Mouse (Mus musculus) B cell, adult 2 months (primary cell): Measurements from ENCODE around the gene Vash2.
"Not testable (repeated sequence)": the region's sequence is repeated elsewhere in the genome, so short reads cannot be mapped to it uniquely, and the experiment has no call there.

Source experiments
- DNase-seq, 2 experiments: peaks; one replicate each; pipeline ENCODE4 v3.0.0; 2022

The Vash2 gene

DNA sequence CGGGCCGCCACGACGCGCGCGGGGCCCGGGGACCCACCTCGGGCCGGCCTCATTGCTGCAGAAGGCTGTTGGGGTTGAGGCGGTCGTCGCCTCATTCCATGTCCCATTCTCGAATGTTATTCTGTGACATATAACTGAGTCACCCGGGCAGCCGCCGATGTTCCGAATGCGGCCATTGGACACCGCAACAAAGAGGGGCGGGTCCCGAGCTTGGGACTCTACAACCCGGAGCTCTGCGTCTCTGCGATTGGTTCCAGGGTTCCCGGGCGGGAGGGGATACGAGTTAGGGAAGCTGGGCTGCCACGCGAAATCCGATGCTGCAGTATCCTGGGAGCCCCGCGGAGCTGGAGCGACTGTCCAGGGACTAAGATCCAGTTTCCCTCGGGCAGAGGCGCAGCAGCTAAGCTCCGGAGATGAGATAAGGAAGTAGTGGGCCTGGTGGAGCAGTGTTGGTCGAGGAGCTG, at the start of gene Vash2:
Vash2 (minus strand) TSS at position 197 of the 464 bp plus-strand sequence.
- DNase-seq = peak; percentile 52 to 54

DNA sequence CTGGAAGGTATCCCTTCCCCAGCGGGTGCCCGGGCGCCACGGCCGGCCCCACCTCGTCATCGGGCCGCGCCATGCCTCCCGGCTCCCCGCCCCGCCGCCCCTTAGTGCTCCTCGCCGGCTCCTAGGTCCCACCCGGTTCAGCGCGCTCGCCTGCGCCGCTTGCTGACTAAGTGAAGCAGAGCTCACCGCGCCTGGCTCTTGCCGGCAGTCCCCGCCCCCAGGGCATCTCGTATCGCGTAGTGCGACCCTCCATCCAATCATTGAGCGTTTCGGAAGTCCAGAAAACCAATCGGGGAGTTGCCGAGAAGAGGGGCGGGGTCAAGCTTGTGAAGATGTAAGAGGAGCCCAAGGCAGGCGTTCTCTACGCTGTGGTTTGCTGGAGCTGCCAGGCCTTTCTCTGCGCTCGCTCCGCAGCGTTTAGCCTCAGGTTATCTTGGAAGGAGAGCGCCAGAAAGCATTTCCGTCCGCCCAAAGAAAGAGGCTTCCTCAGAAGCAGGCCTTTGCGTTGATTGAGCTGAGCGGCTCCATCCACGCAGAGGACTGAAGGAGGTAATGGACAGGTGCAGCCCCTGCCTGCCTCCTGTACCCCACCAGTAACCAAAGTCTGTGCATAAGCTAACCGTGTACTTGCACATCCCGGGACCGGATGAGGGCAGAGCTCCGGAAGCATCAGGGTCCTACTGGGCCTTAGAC, 47.1 kb upstream of the Vash2 start, which contains the start of gene Flvcr1:
Flvcr1 (minus strand) TSS at position 138 of the 693 bp plus-strand sequence.
- peak; percentile 96 to 97 for DNase-seq

DNA sequence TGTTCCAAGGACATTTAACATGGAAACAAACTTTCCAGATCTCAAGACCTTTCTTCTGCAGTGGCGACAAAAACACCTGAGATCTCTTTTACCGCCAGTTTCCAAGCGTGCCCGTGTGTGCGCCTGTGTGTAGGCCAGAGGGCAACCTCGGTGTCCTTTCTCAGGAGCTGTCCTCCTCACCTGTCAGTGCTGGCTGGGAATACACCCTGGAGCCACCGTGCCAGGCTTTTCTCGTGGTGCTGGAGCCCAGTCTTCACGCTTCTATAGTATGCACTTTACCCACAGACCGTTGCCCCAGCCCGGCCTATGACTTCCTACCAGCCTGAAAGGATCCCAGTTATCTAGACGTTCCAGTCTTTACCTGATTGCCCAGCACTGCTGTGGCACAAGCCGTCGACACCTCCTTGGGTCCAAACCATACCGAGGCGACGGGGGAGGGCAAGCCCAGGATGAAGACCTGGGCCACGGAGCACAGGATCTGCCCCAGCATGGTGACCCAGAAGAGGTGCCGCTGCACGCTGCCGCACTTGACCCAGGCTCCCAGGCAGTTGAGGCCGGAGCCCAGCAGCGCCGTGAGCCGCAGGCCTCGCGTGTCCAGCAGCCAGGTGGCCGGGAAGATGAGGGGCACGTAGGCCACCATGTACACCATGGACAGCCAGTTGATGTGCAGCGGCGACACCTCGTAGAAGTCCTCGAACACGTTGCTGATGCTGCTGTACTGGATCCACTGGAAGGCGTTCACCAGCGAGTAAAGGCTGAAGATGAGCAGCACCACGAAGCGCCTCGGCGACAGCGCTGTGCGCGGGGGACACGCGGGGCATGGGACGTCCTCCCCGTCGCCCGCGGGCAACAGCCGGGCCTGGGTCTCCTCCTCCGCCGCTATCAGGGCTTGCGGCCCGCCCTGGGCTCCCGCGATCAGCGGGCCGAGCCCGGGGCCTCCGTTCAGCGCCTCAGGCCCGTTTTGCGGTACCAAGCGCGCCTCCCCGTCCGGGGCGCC, 46.2 kb upstream of the Vash2 start:
- DNase-seq = no peak

- not testable (repeated sequence) for DNase-seq
Observed at GRCm38 (mm10) chr1:191023806-191024205, 44.7 kb upstream of the Vash2 start.

GRCm38 (mm10) chr1:191023140-191023539, 44.0 kb upstream of the Vash2 start:
- no peak for DNase-seq

DNA sequence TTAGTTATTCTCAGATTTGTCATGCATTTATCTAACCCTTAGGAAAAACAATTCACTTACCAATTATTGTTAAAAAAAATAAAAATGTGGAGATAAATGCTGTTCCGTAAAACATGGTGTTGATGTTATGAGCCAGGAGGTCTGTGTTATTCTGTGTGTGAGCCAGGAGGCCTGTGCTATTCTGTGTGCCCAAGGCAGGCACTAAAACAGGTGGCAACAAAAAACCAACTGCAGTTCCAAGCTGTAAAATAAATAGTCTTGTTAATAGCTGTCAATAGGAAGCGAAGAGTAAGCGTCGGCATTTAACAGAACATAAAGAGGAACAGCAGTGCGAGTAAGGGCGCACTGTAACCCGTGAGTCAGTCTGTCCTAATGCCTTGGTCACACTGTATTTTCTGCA, 41.9 kb upstream of the Vash2 start:
- no peak for DNase-seq

DNA sequence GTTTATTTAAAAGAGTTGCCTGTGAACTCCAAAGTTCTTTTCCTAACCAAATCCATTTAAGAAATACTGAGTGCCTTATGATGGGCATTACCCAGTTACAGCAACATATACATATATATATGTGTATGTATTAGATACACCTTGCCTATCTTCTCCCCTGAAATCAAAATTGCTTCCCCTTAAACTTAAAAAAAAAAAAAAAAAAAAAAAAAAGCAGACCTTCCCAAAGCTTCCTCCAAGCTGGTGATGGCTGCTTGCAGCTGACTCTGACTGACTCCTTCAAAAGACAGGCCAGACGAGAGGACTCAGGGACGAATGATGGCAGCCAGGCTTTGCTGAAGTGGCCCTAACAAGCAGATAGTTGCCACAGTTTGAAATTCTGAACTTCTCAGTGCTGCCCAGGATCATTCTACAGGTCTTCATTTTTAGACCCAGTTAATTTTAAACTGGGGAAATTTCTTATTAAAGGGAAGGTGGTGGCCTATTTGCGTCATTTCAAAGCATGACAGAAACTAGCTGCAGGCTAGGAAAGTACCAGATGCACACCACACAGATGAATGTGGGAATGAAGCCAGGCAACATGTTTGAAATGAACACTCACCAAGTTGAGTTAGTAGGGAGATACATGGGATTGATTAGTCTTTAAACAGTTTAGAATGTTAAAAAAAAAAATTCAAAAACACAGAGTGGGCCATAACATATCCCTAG, 41.3 kb upstream of the Vash2 start:
- DNase-seq = no peak

DNA sequence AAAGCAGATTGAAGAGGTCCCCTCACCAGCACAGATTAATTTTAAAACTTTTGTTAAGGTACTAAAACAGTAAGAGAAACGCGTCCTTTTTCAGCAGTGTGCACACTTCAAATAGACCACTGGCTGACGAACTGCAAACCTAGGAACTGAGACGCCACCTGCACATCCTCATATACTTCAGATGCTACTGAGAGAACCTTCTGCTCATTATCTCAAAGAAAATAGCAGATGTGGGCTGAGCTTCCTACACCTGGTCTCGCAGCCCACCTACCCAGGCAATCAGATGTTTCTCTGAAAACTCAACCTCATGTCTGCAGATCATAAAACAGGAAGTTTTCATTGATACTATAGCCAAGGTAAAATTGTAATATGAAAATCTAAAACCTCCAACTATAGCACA, 40.7 kb upstream of the Vash2 start:
- no peak for DNase-seq

- no peak for DNase-seq
Observed at GRCm38 (mm10) chr1:191014271-191014670, 35.2 kb upstream of the Vash2 start.

GRCm38 (mm10) chr1:191008707-191009106, 29.6 kb upstream of the Vash2 start:
- peak; percentile 22 to 28 for DNase-seq

- peak in 1 of 2 experiments; percentile 26 for DNase-seq
Observed at GRCm38 (mm10) chr1:191002201-191002600, 23.1 kb upstream of the Vash2 start.

GRCm38 (mm10) chr1:191000686-191001085, 21.6 kb upstream of the Vash2 start:
- no peak for DNase-seq

- DNase-seq = no peak
Observed at GRCm38 (mm10) chr1:190998027-190998426, 18.9 kb upstream of the Vash2 start.

DNA sequence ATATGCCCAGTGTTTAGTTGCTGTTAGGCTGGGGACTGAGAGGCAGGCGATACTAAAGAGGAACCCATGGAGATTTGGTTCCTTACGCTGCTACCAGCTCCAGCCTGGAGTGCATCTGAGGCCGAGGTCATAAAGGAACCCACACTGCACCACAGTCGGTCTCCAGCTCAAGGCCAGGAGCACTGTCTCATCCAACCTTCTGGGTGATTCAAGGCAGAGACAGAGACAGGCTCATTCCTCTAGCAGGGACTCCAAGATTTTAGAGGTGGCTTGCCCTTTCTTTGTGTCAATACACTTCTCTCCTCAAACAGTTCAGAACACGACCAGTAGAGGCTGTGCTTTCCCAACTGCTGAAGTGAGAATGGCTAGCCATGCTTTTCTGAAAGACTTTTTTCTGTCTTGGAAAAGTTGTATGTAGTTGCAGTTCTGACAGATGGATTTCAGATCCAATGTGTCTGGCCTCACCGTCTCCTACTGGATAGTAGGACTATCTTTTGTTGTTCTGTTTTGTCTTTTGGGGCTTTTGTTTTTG, 17.3 kb upstream of the Vash2 start:
- DNase-seq = no peak

- no peak for DNase-seq
Observed at GRCm38 (mm10) chr1:190995548-190995947, 16.5 kb upstream of the Vash2 start.

GRCm38 (mm10) chr1:190989437-190990082, 10.5 kb upstream of the Vash2 start:
- peak in 1 of 2 experiments; percentile 29 for DNase-seq

GRCm38 (mm10) chr1:190981412-190981811, 2.3 kb upstream of the Vash2 start:
- peak; percentile 17 to 22 for DNase-seq

DNA sequence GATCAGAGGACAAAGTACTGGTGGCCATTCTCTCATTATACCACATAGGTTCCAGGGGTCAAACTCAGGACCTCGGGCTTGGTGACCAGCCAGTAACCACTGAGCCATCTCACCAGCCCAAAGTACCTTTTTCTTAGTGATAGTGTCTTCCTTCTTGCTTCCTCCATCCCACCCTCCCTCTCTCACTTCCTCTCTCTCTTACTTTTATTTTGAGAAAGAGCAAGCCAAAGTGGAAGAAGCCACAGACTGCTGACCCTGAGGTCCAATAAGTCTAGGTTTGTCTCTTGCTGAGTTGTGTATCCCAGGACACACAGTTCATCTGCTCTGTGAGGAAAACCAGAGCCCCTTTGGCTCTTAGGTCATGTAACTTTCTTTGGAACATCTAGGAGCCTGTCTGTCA, 1.4 kb upstream of the Vash2 start:
- DNase-seq = no peak

DNA sequence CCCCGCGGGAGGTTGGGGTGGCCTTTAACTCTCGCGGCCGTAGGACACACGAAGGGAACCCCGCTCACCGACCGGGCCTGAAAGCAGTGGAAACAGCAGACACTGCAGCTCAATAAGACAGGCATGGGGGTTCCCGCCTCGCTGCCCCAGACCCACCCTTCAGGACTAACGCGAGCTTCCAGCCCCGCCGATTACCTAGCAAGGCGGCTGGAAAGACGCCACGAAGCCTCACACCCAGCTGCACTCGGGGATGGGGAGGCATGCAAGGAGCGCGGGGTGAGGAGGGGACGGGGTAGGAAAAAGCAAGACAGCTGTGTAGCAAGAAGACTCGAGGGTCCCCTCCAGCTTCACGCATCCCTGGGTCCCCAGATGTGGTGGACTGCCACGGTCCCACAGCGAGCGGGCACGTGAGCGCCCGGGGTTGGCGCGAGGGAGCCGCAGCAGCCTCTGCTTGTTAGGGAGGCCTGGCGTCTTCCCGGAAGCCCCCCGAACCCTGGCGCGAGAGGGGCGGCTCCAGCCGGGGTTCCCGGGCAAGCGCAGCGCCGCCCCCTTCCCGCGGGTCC, 504 bp downstream of the Vash2 start:
- DNase-seq = peak; percentile 22 to 28

GRCm38 (mm10) chr1:190978001-190978400, 1.1 kb downstream of the Vash2 start:
- peak in 1 of 2 experiments; percentile 9 for DNase-seq

GRCm38 (mm10) chr1:190976887-190977573, 2.1 kb downstream of the Vash2 start:
- no peak for DNase-seq
